Mouse (Mus musculus) megakaryocyte, embryonic 14.5 days (primary cell): ENCODE measurements around the gene Mfap5.

Experiments used
- FLI1 ChIP-seq: IDR thresholded peaks from 2 replicates; pipeline ENCODE4 v1.6.1; 2012; ENCODE audit warnings: low read length, inconsistent platforms, mixed read lengths
- GATA1 ChIP-seq: IDR thresholded peaks from 3 replicates; pipeline ENCODE4 v1.6.1; 2012; ENCODE audit warnings: mixed read lengths, low read length, inconsistent platforms, borderline replicate concordance

DNA sequence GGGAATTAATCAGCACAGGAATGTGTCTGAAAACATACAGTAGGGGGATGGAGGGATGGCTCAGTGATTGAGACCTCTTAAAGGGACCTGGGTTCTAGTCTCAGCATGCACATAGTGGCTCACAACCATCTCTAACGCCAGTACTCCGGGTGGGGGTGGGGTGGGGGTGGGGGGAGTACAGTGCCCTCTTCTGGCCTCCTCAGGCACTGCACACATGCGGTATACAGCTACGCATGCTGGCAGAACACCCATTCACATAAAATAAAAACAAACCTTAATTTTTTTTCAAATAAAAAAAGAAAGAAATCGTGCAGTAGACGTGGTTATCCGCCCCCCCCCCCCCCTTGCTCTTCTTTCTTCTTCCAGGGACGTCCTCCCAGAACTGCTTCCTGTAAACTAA is 17.6 kb downstream of the Mfap5 start:
- no peak for TF ChIP-seq GATA1
- no peak for TF ChIP-seq FLI1
